Mouse (Mus musculus) embryonic facial prominence, embryonic 13.5 days (tissue): ENCODE results near the gene Tmem40. TPM values are rescaled to one million over a fixed set of nuclear protein-coding genes. Genes with fewer than 3 reads are reported as not detected.

Experiments used
- ATAC-seq: fragments of 200-750 bp; cut with Nextera tagmentation; 2 replicates; pipeline ENCODE4 v1.8.0; 2017; ENCODE audit warnings: low read depth; ENCODE audit not compliant: insufficient number of reproducible peaks, insufficient read depth, low FRiP score, low TSS enrichment
- H3K27ac ChIP-seq: fragments of 300-500 bp; sonication (generic); 2 replicates; pipeline ENCODE4 v1.5.1; 2015; ENCODE audit warnings: moderate library complexity, mild to moderate bottlenecking, inconsistent platforms
- H3K27me3 ChIP-seq: fragments of 300-500 bp; sonication (generic); 2 replicates; pipeline ENCODE4 v1.6.1; 2015; ENCODE audit warnings: mild to moderate bottlenecking, inconsistent platforms
- H3K36me3 ChIP-seq: fragments of 300-500 bp; sonication (generic); 2 replicates; pipeline ENCODE4 v1.6.1; 2015; ENCODE audit warnings: mild to moderate bottlenecking, inconsistent platforms
- H3K4me1 ChIP-seq: fragments of 300-500 bp; sonication (generic); 2 replicates; pipeline ENCODE4 v1.6.1; 2015; ENCODE audit warnings: inconsistent platforms
- H3K4me2 ChIP-seq: fragments of 300-500 bp; sonication (generic); 2 replicates; pipeline ENCODE4 v1.6.1; 2015; ENCODE audit warnings: moderate library complexity, mild to moderate bottlenecking, inconsistent platforms
- H3K4me3 ChIP-seq: fragments of 300-500 bp; sonication (generic); 2 replicates; pipeline ENCODE4 v1.5.1; 2015; ENCODE audit warnings: mild to moderate bottlenecking, inconsistent platforms
- H3K9ac ChIP-seq: fragments of 300-500 bp; sonication (generic); 2 replicates; pipeline ENCODE4 v1.6.1; 2015; ENCODE audit warnings: mild to moderate bottlenecking, inconsistent platforms
- H3K9me3 ChIP-seq: fragments of 300-500 bp; sonication (generic); 2 replicates; pipeline ENCODE4 v1.6.1; 2016; ENCODE audit warnings: inconsistent platforms
- WGBS: fragments of 180-500 bp; shearing (Covaris S2); methylation state at CpG from one replicate; pipeline ENCODE4 v1.1.7; 2015; ENCODE audit warnings: mixed read lengths; 5-methylcytosine and 5-hydroxymethylcytosine counted together
- polyA plus RNA-seq: library from polyadenylated mRNA; unstranded; fragments of >200 nt; fragmentation: Nextera tagmentation; extraction: Ambion mirVana; gene quantifications from 2 replicates; pipeline ENCODE4 v1.2.1, GENCODE M21; 2015

Tmem40 gene
- polyA plus RNA-seq, 1 experiment from 2014 or later, result 4.2 TPM

- no peak overlapping the region for H3K27ac ChIP-seq
- H3K9me3 ChIP-seq, result no peaks in the 10 kb centered on the region
- no peaks in the 10 kb centered on the region for H3K36me3 ChIP-seq
- H3K27me3 ChIP-seq, result no peaks in the 10 kb centered on the region
- peaks cover 11% of the 10 kb centered on the region for H3K4me1 ChIP-seq
- no peak overlapping the region for H3K9ac ChIP-seq
- H3K4me2 ChIP-seq, result no peak overlapping the region
- WGBS, result 75% methylated on average over 4 of the region's 4 CpGs
- no peak for ATAC-seq
- no peak overlapping the region for H3K4me3 ChIP-seq
Measured at GRCm38 (mm10) chr6:115768207-115768606, 6.0 kb upstream of the Tmem40 start.

GRCm38 (mm10) chr6:115767357-115767756 lies 5.1 kb upstream of the Tmem40 start:
- ATAC-seq, result no peak
- H3K36me3 ChIP-seq, result no peaks in the 10 kb centered on the region
- no peaks in the 10 kb centered on the region for H3K27me3 ChIP-seq
- no peaks in the 10 kb centered on the region for H3K9me3 ChIP-seq
- no peak overlapping the region for H3K4me3 ChIP-seq
- H3K27ac ChIP-seq, result no peak overlapping the region
- WGBS, result 43% methylated on average over 9 of the region's 9 CpGs
- no peak overlapping the region for H3K9ac ChIP-seq
- peaks cover 14% of the 10 kb centered on the region for H3K4me1 ChIP-seq
- H3K4me2 ChIP-seq, result no peak overlapping the region

GRCm38 (mm10) chr6:115764179-115764578 lies 2.0 kb upstream of the Tmem40 start:
- Histone ChIP-seq H3K27ac (peak overlapping the region; percentile 90), H3K4me3 (no peak overlapping the region), H3K27me3 (no peaks in the 10 kb centered on the region), H3K4me2 (peak overlapping the region; percentile 14), H3K4me1 (peaks cover 22% of the 10 kb centered on the region), H3K9me3 (no peaks in the 10 kb centered on the region), H3K36me3 (no peaks in the 10 kb centered on the region), H3K9ac (no peak overlapping the region)
- peak; percentile 83 for ATAC-seq
- 9% methylated on average over 7 of the region's 7 CpGs for WGBS

GRCm38 (mm10) chr6:115760982-115761381 lies 1.2 kb downstream of the Tmem40 start:
- no peaks in the 10 kb centered on the region for H3K36me3 ChIP-seq
- WGBS, result 53% methylated on average over 4 of the region's 4 CpGs
- H3K27ac ChIP-seq, result no peak overlapping the region
- H3K9me3 ChIP-seq, result no peaks in the 10 kb centered on the region
- no peaks in the 10 kb centered on the region for H3K27me3 ChIP-seq
- peaks cover 27% of the 10 kb centered on the region for H3K4me1 ChIP-seq
- H3K4me2 ChIP-seq, result no peak overlapping the region
- H3K9ac ChIP-seq, result no peak overlapping the region
- no peak overlapping the region for H3K4me3 ChIP-seq
- no peak for ATAC-seq

GRCm38 (mm10) chr6:115760137-115760536 lies 2.1 kb downstream of the Tmem40 start:
- 95% methylated on average over 4 of the region's 4 CpGs for WGBS
- Histone ChIP-seq H3K4me3 (no peak overlapping the region), H3K9me3 (no peaks in the 10 kb centered on the region), H3K36me3 (no peaks in the 10 kb centered on the region), H3K9ac (no peak overlapping the region), H3K27ac (no peak overlapping the region), H3K27me3 (no peaks in the 10 kb centered on the region), H3K4me2 (no peak overlapping the region), H3K4me1 (peaks cover 27% of the 10 kb centered on the region)
- no peak for ATAC-seq

GRCm38 (mm10) chr6:115759461-115759860 lies 2.7 kb downstream of the Tmem40 start:
- no peak overlapping the region for H3K4me2 ChIP-seq
- H3K4me1 ChIP-seq, result peaks cover 24% of the 10 kb centered on the region
- 61% methylated on average over 5 of the region's 5 CpGs for WGBS
- H3K36me3 ChIP-seq, result no peaks in the 10 kb centered on the region
- no peak overlapping the region; the same call in 1 of the 2 replicates for H3K27ac ChIP-seq
- H3K9ac ChIP-seq, result no peak overlapping the region
- no peak for ATAC-seq
- no peaks in the 10 kb centered on the region for H3K27me3 ChIP-seq
- no peak overlapping the region for H3K4me3 ChIP-seq
- no peaks in the 10 kb centered on the region for H3K9me3 ChIP-seq

GRCm38 (mm10) chr6:115758981-115759435 lies 3.2 kb downstream of the Tmem40 start:
- peaks cover 19% of the 10 kb centered on the region for H3K4me1 ChIP-seq
- H3K9me3 ChIP-seq, result no peaks in the 10 kb centered on the region
- no peak overlapping the region; the same call in 1 of the 2 replicates for H3K27ac ChIP-seq
- no peak for ATAC-seq
- H3K4me2 ChIP-seq, result no peak overlapping the region; the same call in 1 of the 2 replicates
- no peaks in the 10 kb centered on the region for H3K36me3 ChIP-seq
- 55% methylated on average over 9 of the region's 9 CpGs for WGBS
- H3K9ac ChIP-seq, result no peak overlapping the region
- no peak overlapping the region for H3K4me3 ChIP-seq
- H3K27me3 ChIP-seq, result no peaks in the 10 kb centered on the region

- H3K27ac ChIP-seq, result no peak overlapping the region
- no peaks in the 10 kb centered on the region for H3K27me3 ChIP-seq
- no peak overlapping the region for H3K4me3 ChIP-seq
- no peak overlapping the region for H3K9ac ChIP-seq
- 0 out of 2 replicates have a peak, but pooled peaks cover 9% of the 10 kb centered on the region for H3K4me1 ChIP-seq
- no peak for ATAC-seq
- H3K9me3 ChIP-seq, result no peaks in the 10 kb centered on the region
- no peaks in the 10 kb centered on the region for H3K36me3 ChIP-seq
- H3K4me2 ChIP-seq, result no peak overlapping the region
- WGBS, result 78% methylated on average over 7 of the region's 7 CpGs
Measured at GRCm38 (mm10) chr6:115755536-115755935, 6.7 kb downstream of the Tmem40 start.

GRCm38 (mm10) chr6:115746326-115746725 lies 15.9 kb downstream of the Tmem40 start:
- ATAC-seq, result no peak
- 47% methylated on average over 1 of the region's 1 CpGs for WGBS
- H3K9me3 ChIP-seq, result no peaks in the 10 kb centered on the region

GRCm38 (mm10) chr6:115743569-115743968 lies 18.6 kb downstream of the Tmem40 start:
- Histone ChIP-seq H3K27me3 (no peaks in the 10 kb centered on the region), H3K36me3 (no peaks in the 10 kb centered on the region), H3K4me3 (no peak overlapping the region), H3K27ac (no peak overlapping the region), H3K4me2 (no peak overlapping the region), H3K4me1 (no peaks in the 10 kb centered on the region), H3K9me3 (no peaks in the 10 kb centered on the region), H3K9ac (no peak overlapping the region)
- no peak for ATAC-seq
- 5% methylated on average over 1 of the region's 1 CpGs for WGBS

More at GRCm38 (mm10) chr6:115746326-115746725, 15.9 kb downstream of the Tmem40 start:
- H3K36me3 ChIP-seq, result no peaks in the 10 kb centered on the region
- no peaks in the 10 kb centered on the region for H3K4me1 ChIP-seq
- H3K9ac ChIP-seq, result no peak overlapping the region
- H3K27me3 ChIP-seq, result no peaks in the 10 kb centered on the region
- no peak overlapping the region for H3K4me2 ChIP-seq
- H3K4me3 ChIP-seq, result no peak overlapping the region
- H3K27ac ChIP-seq, result no peak overlapping the region

- no peak for ATAC-seq
- Histone ChIP-seq H3K9ac (no peak overlapping the region), H3K27ac (no peak overlapping the region), H3K4me1 (no peaks in the 10 kb centered on the region), H3K4me3 (no peak overlapping the region), H3K36me3 (no peaks in the 10 kb centered on the region), H3K27me3 (no peaks in the 10 kb centered on the region), H3K9me3 (no peaks in the 10 kb centered on the region), H3K4me2 (no peak overlapping the region)
- 87% methylated on average over 5 of the region's 5 CpGs for WGBS
Measured at GRCm38 (mm10) chr6:115739056-115739455, 23.2 kb downstream of the Tmem40 start.

- no peak for ATAC-seq
- H3K9me3 ChIP-seq, result no peaks in the 10 kb centered on the region
- 65% methylated on average over 4 of the region's 4 CpGs for WGBS
Measured at GRCm38 (mm10) chr6:115734909-115735308, 27.3 kb downstream of the Tmem40 start.

More at GRCm38 (mm10) chr6:115734909-115735308, 27.3 kb downstream of the Tmem40 start:
- no peaks in the 10 kb centered on the region for H3K36me3 ChIP-seq
- H3K9ac ChIP-seq, result no peak overlapping the region
- no peak overlapping the region for H3K4me3 ChIP-seq
- no peak overlapping the region for H3K4me2 ChIP-seq
- no peaks in the 10 kb centered on the region for H3K27me3 ChIP-seq
- H3K4me1 ChIP-seq, result peaks cover 14% of the 10 kb centered on the region
- no peak overlapping the region for H3K27ac ChIP-seq
